Mouse (Mus musculus) intestine, embryonic 16.5 days (tissue): ENCODE measurements around the gene Olfr780. TPM values are rescaled to one million over a fixed set of nuclear protein-coding genes. Genes with fewer than 3 reads are reported as not detected.

Experiments
- polyA plus RNA-seq: library from polyadenylated mRNA; unstranded; fragments of >200 nt; fragmentation: Nextera tagmentation; extraction: Ambion mirVana; gene quantifications from 2 replicates; pipeline ENCODE4 v1.2.1, GENCODE M21; 2015

The Olfr780 gene
- polyA plus RNA-seq, 1 experiment from 2014 or later: not detected

Other genes starting within 250 kb of the Olfr780 start
- not detected in 2 replicates for gene Olfr766-ps1, start 249.1 kb upstream of the Olfr780 start, polyA plus RNA-seq
- not detected in 2 replicates for gene Olfr767, start 235.2 kb upstream of the Olfr780 start, polyA plus RNA-seq
- gene Olfr768, start 218.7 kb upstream of the Olfr780 start, polyA plus RNA-seq: not detected in 2 replicates
- not detected in 2 replicates for gene Olfr769, start 200.3 kb upstream of the Olfr780 start, polyA plus RNA-seq
- not detected in 2 replicates for gene Olfr770, start 179.1 kb upstream of the Olfr780 start, polyA plus RNA-seq
- not detected in 2 replicates for gene Olfr771, start 153.4 kb upstream of the Olfr780 start, polyA plus RNA-seq
- gene Olfr772, start 140.2 kb upstream of the Olfr780 start, polyA plus RNA-seq: not detected in 2 replicates
- not detected in 2 replicates for gene Olfr773, start 130.7 kb upstream of the Olfr780 start, polyA plus RNA-seq
- gene Olfr774, start 81.9 kb upstream of the Olfr780 start, polyA plus RNA-seq: not detected in 2 replicates
- gene Olfr775, start 69.7 kb upstream of the Olfr780 start, polyA plus RNA-seq: not detected in 2 replicates
- gene Olfr776, start 59.0 kb upstream of the Olfr780 start, polyA plus RNA-seq: not detected in 2 replicates
- not detected in 2 replicates for gene Olfr777, start 46.6 kb upstream of the Olfr780 start, polyA plus RNA-seq
- not detected in 2 replicates for gene Olfr781, start 10.7 kb downstream of the Olfr780 start, polyA plus RNA-seq
- not detected in 2 replicates for gene Olfr782, start 30.7 kb downstream of the Olfr780 start, polyA plus RNA-seq
- 0.06 TPM in 1 of 2 replicates, not detected in the other for gene Olfr784, start 66.0 kb downstream of the Olfr780 start, polyA plus RNA-seq
- not detected in 2 replicates for gene Olfr785, start 87.3 kb downstream of the Olfr780 start, polyA plus RNA-seq
- not detected in 2 replicates for gene Olfr786, start 109.2 kb downstream of the Olfr780 start, polyA plus RNA-seq
- not detected in 2 replicates for gene Olfr787, start 143.7 kb downstream of the Olfr780 start, polyA plus RNA-seq
- not detected in 2 replicates for gene Olfr788, start 152.9 kb downstream of the Olfr780 start, polyA plus RNA-seq
- not detected in 2 replicates for gene Olfr789, start 166.6 kb downstream of the Olfr780 start, polyA plus RNA-seq
- not detected in 2 replicates for gene Olfr790, start 180.4 kb downstream of the Olfr780 start, polyA plus RNA-seq
- not detected in 2 replicates for gene Olfr791, start 203.7 kb downstream of the Olfr780 start, polyA plus RNA-seq
- not detected in 2 replicates for gene Olfr792, start 221.0 kb downstream of the Olfr780 start, polyA plus RNA-seq
- not detected in 2 replicates for gene Olfr794, start 249.5 kb downstream of the Olfr780 start, polyA plus RNA-seq